Mouse (Mus musculus): ENCODE results near the gene Raf1. TPM values are rescaled to one million over a fixed set of nuclear protein-coding genes. Genes with fewer than 3 reads are reported as not detected.

Raf1 gene
- polyA plus RNA-seq (2012; rRNA removed) (36.5 and 41.5 TPM in 2 replicates), polyA plus RNA-seq (2014; fragmentation: Nextera tagmentation; extraction: Ambion mirVana) (37.9 and 38.9 TPM in 2 replicates)

DNA sequence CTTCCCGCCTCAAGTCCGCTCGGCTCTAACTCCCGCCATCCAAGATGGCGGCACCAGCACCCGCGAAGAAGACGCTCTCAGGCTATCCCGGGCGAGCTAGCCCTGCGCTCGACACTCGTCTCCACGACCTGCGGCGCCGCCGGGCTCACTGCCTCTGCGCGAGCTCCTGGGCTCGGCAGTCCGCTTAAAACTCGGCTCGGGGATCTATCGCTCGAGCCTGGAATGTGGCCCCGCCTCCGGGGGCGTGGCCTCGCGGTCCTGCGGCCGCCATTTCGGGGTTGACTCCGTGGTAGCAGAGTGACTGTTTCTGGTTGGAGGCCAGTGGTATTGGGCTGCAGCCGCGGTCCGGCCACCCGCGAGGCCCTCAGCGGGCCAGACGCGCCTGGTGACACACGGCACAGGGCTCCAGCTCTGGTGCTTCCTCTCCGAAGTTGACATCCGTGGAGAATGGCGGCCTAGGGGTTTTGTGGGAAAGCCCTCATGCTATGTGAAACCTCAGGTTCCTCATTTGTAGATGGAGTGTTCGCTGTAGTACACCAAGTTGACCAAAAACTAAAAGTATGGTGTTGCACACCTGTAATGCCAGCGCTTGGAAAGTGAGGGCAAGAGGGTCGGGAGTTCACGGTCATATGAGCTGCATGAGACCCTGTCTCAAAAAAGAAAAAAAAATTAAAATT is at the start of gene Raf1:
Raf1 (minus strand) TSS at position 184 of the 677 bp plus-strand sequence.
- peak; percentile 99 for ATAC-seq (ENCODE audit: insufficient read depth)
- WGBS (ENCODE audit: insufficient replicate concordance): under 1% methylated on average over 51 of the region's 51 CpGs

DNA sequence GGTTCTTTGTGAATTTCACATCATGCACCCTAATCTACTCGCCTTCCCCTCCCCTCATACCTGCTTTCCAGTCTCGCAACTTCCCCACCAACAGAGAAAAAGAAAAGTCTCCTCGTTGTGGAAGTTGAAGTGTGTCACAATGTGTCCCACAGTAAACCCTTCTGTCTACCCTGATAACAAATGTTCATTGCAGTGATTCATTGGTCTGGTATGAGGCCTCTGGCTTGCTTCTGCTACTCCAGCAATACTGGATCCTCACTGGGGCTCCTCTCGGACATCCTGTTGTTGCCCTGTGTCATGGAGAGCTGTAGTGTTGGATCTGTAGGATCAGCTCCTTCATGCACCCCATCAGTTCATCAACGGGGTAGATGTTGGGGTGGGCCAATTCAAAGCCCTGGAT is 45.8 kb upstream of the Raf1 start:
- no peak for TF ChIP-seq CTCF (IDR thresholded peaks at IDR 0.05; ENCODE audit: low read depth)
- TF ChIP-seq EP300 (IDR thresholded peaks at IDR 0.05; ENCODE audit: low read depth): no peak
- DNase-seq (ENCODE audit: low read depth in 3 of 3, low spot score in 3 of 3) (no peak), ATAC-seq (ENCODE audit: insufficient read depth) (no peak)
- Histone ChIP-seq H3K4me1 (replicated peaks; ENCODE audit: control insufficient read depth in 2 of 2, insufficient read depth in 2 of 2, low read length in 1 of 2) (peaks cover 3 to 7% of the 10 kb centered on the region in 2 experiments; a peak in 2 of 4 replicates), H3K27ac (no peak overlapping the region), H3K9ac (replicated peaks) (no peak overlapping the region), H3K4me2 (ENCODE audit: low read depth) (no peak overlapping the region), H3K27me3 (ENCODE audit: control insufficient read depth, insufficient read depth, low read length) (no peaks in the 10 kb centered on the region), H3K4me3 (ENCODE audit: insufficient read depth in 1 of 2, low read depth in 2 of 2, low read length in 2 of 2) (no peak overlapping the region), H3K36me3 (replicated peaks; ENCODE audit: control insufficient read depth, insufficient read depth, low read depth) (no peaks in the 10 kb centered on the region), H3K9me3 (ENCODE audit: control insufficient read depth, low read length) (no peaks in the 10 kb centered on the region)
- 47% methylated on average over 5 of the region's 5 CpGs for WGBS (ENCODE audit: insufficient replicate concordance)

More for the DNA sequence above, at the start of gene Raf1:
- Histone ChIP-seq H3K36me3 (replicated peaks; ENCODE audit: control insufficient read depth, insufficient read depth, low read depth) (no peaks in the 10 kb centered on the region), H3K27ac (peak within 1 kb of the TSS; percentile 84), H3K9me3 (ENCODE audit: control insufficient read depth, low read length) (no peaks in the 10 kb centered on the region), H3K4me3 (ENCODE audit: insufficient read depth in 1 of 2, low read depth in 2 of 2, low read length in 2 of 2) (peak within 1 kb of the TSS; percentile 87 to 89), H3K4me1 (replicated peaks; ENCODE audit: control insufficient read depth in 2 of 2, insufficient read depth in 2 of 2, low read length in 1 of 2) (peaks cover 20% of the 10 kb centered on the region in 2 experiments), H3K9ac (replicated peaks) (peak within 1 kb of the TSS; percentile 94), H3K4me2 (ENCODE audit: low read depth) (peak within 1 kb of the TSS; percentile 94), H3K27me3 (ENCODE audit: control insufficient read depth, insufficient read depth, low read length) (no peaks in the 10 kb centered on the region)
- TF ChIP-seq CTCF (IDR thresholded peaks at IDR 0.05; ENCODE audit: low read depth): no peak
- no peak for TF ChIP-seq EP300 (IDR thresholded peaks at IDR 0.05; ENCODE audit: low read depth)
- peak; percentile 93 to 95 (median 94) for DNase-seq (ENCODE audit: low read depth in 3 of 3, low spot score in 3 of 3)

DNA sequence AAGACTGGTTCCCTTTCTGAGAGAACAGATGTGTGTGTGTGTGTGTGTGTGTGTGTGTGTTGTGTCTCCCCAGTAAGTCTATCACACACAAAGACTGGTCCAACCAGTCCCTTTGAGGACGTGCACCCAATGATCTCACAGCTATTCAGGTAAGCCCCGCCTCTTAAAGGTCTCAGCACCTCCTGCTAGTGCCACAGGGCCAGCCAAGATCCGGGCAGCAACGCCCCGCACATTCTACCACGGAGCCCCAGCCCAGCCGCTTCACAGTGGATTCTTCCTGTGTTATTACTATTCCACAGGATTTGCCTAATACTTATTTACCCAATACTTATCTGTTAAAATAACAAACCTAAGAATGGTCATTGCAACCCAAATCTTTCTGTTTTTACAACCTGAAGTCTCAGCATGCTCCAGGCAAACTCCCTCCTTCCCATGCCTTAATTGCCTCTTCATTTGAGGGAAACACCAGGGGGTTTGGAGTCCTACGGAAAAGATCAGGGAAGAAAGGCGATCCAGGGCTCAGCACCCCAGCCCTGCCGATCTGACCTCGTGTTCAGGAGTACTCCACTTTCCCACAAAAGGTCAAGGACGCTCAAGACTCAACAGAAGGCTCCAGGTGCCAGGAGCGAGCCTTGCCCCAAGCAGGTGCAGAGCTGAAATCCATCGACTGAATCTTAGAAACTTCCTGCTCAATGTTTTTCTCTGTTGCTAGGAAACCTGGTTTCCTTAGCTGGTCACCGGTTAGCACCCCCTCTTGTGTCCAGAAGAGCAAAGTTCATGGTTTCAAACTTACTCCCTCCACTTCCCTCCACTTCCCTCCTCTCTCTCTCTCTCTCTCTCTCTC is 41.5 kb upstream of the Raf1 start:
- peak overlapping the region; percentile 44 for H3K9ac ChIP-seq (replicated peaks)
- no peaks in the 10 kb centered on the region for H3K36me3 ChIP-seq (replicated peaks; ENCODE audit: control insufficient read depth, insufficient read depth, low read depth)
- H3K27me3 ChIP-seq (ENCODE audit: control insufficient read depth, insufficient read depth, low read length): no peaks in the 10 kb centered on the region
- ATAC-seq (ENCODE audit: insufficient read depth): peak; percentile 89
- DNase-seq (ENCODE audit: low read depth in 3 of 3, low spot score in 3 of 3): peak; percentile 48 to 61 (median 50)
- 2% methylated on average over 15 of the region's 15 CpGs for WGBS (ENCODE audit: insufficient replicate concordance)
- peaks cover 3 to 7% of the 10 kb centered on the region in 2 experiments; a peak in 2 of 4 replicates for H3K4me1 ChIP-seq (replicated peaks; ENCODE audit: control insufficient read depth in 2 of 2, insufficient read depth in 2 of 2, low read length in 1 of 2)
- H3K4me3 ChIP-seq (ENCODE audit: insufficient read depth in 1 of 2, low read depth in 2 of 2, low read length in 2 of 2): peak overlapping the region; percentile 25 to 32; a peak in 3 of 4 replicates
- H3K27ac ChIP-seq: no peak overlapping the region
- H3K4me2 ChIP-seq (ENCODE audit: low read depth): peak overlapping the region; percentile 65
- no peaks in the 10 kb centered on the region for H3K9me3 ChIP-seq (ENCODE audit: control insufficient read depth, low read length)
- TF ChIP-seq EP300 (IDR thresholded peaks at IDR 0.05; ENCODE audit: low read depth) (no peak), CTCF (IDR thresholded peaks at IDR 0.05; ENCODE audit: low read depth) (peak; percentile 34; the same call in 1 of the 2 replicates)

DNA sequence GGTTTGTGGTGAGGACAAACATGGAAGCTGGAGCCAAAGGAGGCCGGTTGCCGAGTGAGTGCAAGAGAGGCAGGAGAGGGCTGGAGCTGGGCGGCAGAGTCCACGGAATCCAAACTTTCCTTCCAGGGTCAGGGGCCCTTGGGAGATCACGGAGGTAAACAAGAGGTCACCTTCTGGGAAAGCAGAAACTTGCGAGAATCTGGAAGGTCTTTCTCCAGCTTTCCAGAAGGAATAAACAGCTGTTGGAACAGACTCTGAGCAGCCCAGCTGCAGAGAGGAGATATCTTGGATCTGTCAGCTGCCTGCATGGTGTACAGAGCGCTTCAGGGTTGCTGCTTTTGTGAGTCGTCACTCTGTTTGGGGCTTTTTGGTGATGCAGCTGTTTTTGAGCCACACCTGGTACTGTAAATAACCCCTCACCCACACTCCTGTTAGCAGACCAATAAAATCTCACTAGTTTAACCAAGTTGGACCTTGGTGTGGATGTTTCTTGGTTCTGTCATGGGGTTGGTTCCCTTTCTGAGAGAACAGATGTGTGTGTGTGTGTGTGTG is 40.7 kb upstream of the Raf1 start:
- Histone ChIP-seq H3K9me3 (ENCODE audit: control insufficient read depth, low read length) (no peaks in the 10 kb centered on the region), H3K27ac (no peak overlapping the region), H3K4me2 (ENCODE audit: low read depth) (peak overlapping the region; percentile 65), H3K36me3 (replicated peaks; ENCODE audit: control insufficient read depth, insufficient read depth, low read depth) (no peaks in the 10 kb centered on the region), H3K9ac (replicated peaks) (no peak overlapping the region), H3K4me3 (ENCODE audit: insufficient read depth in 1 of 2, low read depth in 2 of 2, low read length in 2 of 2) (no peak overlapping the region), H3K27me3 (ENCODE audit: control insufficient read depth, insufficient read depth, low read length) (no peaks in the 10 kb centered on the region), H3K4me1 (replicated peaks; ENCODE audit: control insufficient read depth in 2 of 2, insufficient read depth in 2 of 2, low read length in 1 of 2) (peaks cover 3 to 7% of the 10 kb centered on the region in 2 experiments; a peak in 2 of 4 replicates)
- DNase-seq (ENCODE audit: low read depth in 3 of 3, low spot score in 3 of 3) (no peak), ATAC-seq (ENCODE audit: insufficient read depth) (peak; percentile 74; the same call in 1 of the 2 replicates)
- no peak for TF ChIP-seq EP300 (IDR thresholded peaks at IDR 0.05; ENCODE audit: low read depth)
- no peak for TF ChIP-seq CTCF (IDR thresholded peaks at IDR 0.05; ENCODE audit: low read depth)
- 35% methylated on average over 8 of the region's 8 CpGs for WGBS (ENCODE audit: insufficient replicate concordance)
